Mouse (Mus musculus): ENCODE measurements at regions not wholly inside any gene's neighbourhood (a gene's known extent, or its start where the extent isn't known, plus 50 kb on each side); places are given as distances from the start of the nearest gene placed in this dataset.
"Not testable (repeated sequence)": the region's sequence is repeated elsewhere in the genome, so short reads cannot be mapped to it uniquely, and the experiment has no call there.

- Histone ChIP-seq H3K4me3 (ENCODE audit: insufficient read depth, low read depth, low read length) (no peak overlapping the region), H3K27ac (ENCODE audit: insufficient read depth, low read depth, low read length) (no peak overlapping the region), H3K4me1 (ENCODE audit: control insufficient read depth, insufficient read depth, low read length) (peaks cover 20% of the 10 kb centered on the region)
- no peak for TF ChIP-seq CTCF (IDR thresholded peaks at IDR 0.05; ENCODE audit: insufficient read depth, low read depth, low read length)
- TF ChIP-seq POLR2A (IDR thresholded peaks at IDR 0.05; ENCODE audit: insufficient read depth, low read depth, low read length), result no peak
- 95% methylated on average over 7 of the region's 7 CpGs for WGBS
Observed at GRCm38 (mm10) chr2:166450964-166451363, 262.7 kb downstream of the Prex1 start.

DNA sequence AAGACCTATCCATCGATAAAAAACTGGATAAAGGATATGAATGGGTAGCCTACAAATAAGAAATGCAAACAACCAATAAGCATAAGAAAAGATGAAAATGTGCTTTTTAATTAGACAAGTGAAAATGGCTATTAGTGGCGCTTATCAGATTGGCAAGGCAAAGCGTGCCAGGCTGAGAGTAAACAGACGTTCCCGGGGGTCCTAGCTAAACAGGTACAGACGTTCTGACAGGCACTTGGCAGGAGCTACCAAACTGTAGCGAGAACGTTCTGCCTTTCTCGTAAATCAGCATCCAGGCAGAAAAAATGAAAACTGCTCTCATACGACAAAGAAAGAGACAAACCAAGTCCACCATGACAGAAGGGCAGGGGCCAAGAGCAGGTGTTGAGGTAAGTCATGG lies 263.3 kb downstream of the Prex1 start:
- Histone ChIP-seq H3K27ac (ENCODE audit: insufficient read depth, low read depth, low read length) (no peak overlapping the region), H3K4me1 (ENCODE audit: control insufficient read depth, insufficient read depth, low read length) (peaks cover 20% of the 10 kb centered on the region), H3K4me3 (ENCODE audit: insufficient read depth, low read depth, low read length) (no peak overlapping the region)
- TF ChIP-seq POLR2A (IDR thresholded peaks at IDR 0.05; ENCODE audit: insufficient read depth, low read depth, low read length) (no peak), CTCF (IDR thresholded peaks at IDR 0.05; ENCODE audit: insufficient read depth, low read depth, low read length) (no peak)
- 61% methylated on average over 10 of the region's 10 CpGs for WGBS

GRCm38 (mm10) chr2:166448724-166449123 lies 264.9 kb downstream of the Prex1 start:
- Histone ChIP-seq H3K27ac (ENCODE audit: insufficient read depth, low read depth, low read length) (no peak overlapping the region), H3K4me3 (ENCODE audit: insufficient read depth, low read depth, low read length) (no peak overlapping the region), H3K4me1 (ENCODE audit: control insufficient read depth, insufficient read depth, low read length) (peaks cover 15% of the 10 kb centered on the region)
- TF ChIP-seq CTCF (IDR thresholded peaks at IDR 0.05; ENCODE audit: insufficient read depth, low read depth, low read length), result no peak
- TF ChIP-seq POLR2A (IDR thresholded peaks at IDR 0.05; ENCODE audit: insufficient read depth, low read depth, low read length), result no peak
- WGBS, result 80% methylated on average over 13 of the region's 13 CpGs

DNA sequence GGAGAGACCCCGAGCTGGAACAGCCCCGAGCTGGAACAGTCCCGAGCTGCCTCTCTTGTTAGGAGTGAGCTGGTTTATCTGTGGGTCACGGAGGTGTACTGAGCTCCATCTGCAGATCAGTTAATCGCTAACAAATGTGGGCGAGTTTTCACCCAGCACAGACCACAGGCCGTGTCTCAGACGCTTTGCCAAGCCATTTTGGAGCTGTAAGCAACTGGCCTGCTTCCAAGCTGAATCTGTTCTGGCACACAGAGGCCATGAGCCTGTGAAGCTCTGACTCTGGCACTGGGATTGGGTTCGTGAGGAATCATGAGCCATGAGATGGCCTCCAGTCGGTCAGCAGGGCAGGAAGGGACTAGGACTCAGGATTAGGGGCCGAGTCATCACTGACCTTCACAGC lies 265.5 kb downstream of the Prex1 start:
- 43% methylated on average over 11 of the region's 11 CpGs for WGBS
- H3K4me3 ChIP-seq (ENCODE audit: insufficient read depth, low read depth, low read length), result no peak overlapping the region
- TF ChIP-seq CTCF (IDR thresholded peaks at IDR 0.05; ENCODE audit: insufficient read depth, low read depth, low read length), result no peak
- TF ChIP-seq POLR2A (IDR thresholded peaks at IDR 0.05; ENCODE audit: insufficient read depth, low read depth, low read length), result no peak
- no peak overlapping the region for H3K27ac ChIP-seq (ENCODE audit: insufficient read depth, low read depth, low read length)
- peaks cover 15% of the 10 kb centered on the region for H3K4me1 ChIP-seq (ENCODE audit: control insufficient read depth, insufficient read depth, low read length)

- Histone ChIP-seq H3K4me3 (ENCODE audit: insufficient read depth, low read depth, low read length) (no peak overlapping the region), H3K27ac (ENCODE audit: insufficient read depth, low read depth, low read length) (no peak overlapping the region), H3K4me1 (ENCODE audit: control insufficient read depth, insufficient read depth, low read length) (peaks cover 15% of the 10 kb centered on the region)
- 90% methylated on average over 3 of the region's 3 CpGs for WGBS
- TF ChIP-seq CTCF (IDR thresholded peaks at IDR 0.05; ENCODE audit: insufficient read depth, low read depth, low read length) (no peak), POLR2A (IDR thresholded peaks at IDR 0.05; ENCODE audit: insufficient read depth, low read depth, low read length) (no peak)
Observed at GRCm38 (mm10) chr2:166446536-166446935, 267.1 kb downstream of the Prex1 start.

DNA sequence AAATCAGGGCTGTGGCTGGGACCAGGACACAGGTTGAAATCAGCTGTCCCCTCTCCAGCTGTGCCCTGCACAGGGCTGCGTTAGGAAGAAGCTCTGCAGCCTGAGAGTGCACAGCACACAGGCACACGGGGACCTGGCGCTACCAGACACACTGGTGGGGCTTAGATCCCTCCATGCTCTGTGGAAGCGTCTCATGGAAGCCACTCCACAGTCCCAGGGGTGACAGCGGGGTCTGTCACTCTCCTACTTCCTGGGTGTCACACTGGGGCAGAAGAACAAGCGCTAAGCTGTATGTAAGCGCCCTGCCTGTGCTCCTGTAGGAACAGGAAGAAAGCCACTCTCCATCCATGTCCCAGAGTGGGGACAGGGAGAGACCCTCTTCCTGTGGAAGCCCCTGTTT lies 267.8 kb downstream of the Prex1 start:
- WGBS, result 82% methylated on average over 7 of the region's 7 CpGs
- H3K4me1 ChIP-seq (ENCODE audit: control insufficient read depth, insufficient read depth, low read length), result peaks cover 13% of the 10 kb centered on the region
- not testable (repeated sequence) for H3K27ac ChIP-seq (ENCODE audit: insufficient read depth, low read depth, low read length); H3K4me3 ChIP-seq (ENCODE audit: insufficient read depth, low read depth, low read length)

DNA sequence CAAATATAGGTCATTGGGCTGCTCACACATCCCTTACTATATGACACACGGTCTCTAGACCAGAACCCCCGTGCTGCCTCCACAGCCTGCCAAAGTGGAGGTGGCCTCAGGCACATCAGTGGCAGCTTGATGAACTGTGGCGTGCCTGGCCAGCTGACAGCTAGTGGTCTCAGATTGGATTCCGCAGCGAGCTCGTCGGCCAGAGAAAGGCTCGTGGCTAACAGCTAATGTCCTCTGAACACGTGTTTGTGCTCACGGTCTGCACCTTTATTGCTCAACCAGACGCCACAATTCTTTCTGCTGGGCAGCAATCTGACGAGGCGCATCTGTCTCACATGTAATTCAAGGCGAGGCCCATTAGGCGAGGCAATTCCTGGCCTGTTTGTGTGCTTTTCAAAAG lies 270.6 kb downstream of the Prex1 start:
- no peak for TF ChIP-seq CTCF (IDR thresholded peaks at IDR 0.05; ENCODE audit: insufficient read depth, low read depth, low read length)
- no peak for TF ChIP-seq POLR2A (IDR thresholded peaks at IDR 0.05; ENCODE audit: insufficient read depth, low read depth, low read length)
- 71% methylated on average over 15 of the region's 15 CpGs for WGBS
- H3K27ac ChIP-seq (ENCODE audit: insufficient read depth, low read depth, low read length), result no peak overlapping the region

GRCm38 (mm10) chr2:166439847-166440775 lies 273.5 kb downstream of the Prex1 start:
- no peak overlapping the region for H3K27ac ChIP-seq (ENCODE audit: insufficient read depth, low read depth, low read length)
- WGBS, result 76% methylated on average over 13 of the region's 13 CpGs
- no peaks in the 10 kb centered on the region for H3K4me1 ChIP-seq (ENCODE audit: control insufficient read depth, insufficient read depth, low read length)
- TF ChIP-seq CTCF (IDR thresholded peaks at IDR 0.05; ENCODE audit: insufficient read depth, low read depth, low read length), result no peak
- no peak for TF ChIP-seq POLR2A (IDR thresholded peaks at IDR 0.05; ENCODE audit: insufficient read depth, low read depth, low read length)
- H3K4me3 ChIP-seq (ENCODE audit: insufficient read depth, low read depth, low read length), result no peak overlapping the region

More for the DNA sequence above, 270.6 kb downstream of the Prex1 start:
- Histone ChIP-seq H3K4me1 (ENCODE audit: control insufficient read depth, insufficient read depth, low read length) (peaks cover 2% of the 10 kb centered on the region), H3K4me3 (ENCODE audit: insufficient read depth, low read depth, low read length) (no peak overlapping the region)

- TF ChIP-seq POLR2A (IDR thresholded peaks at IDR 0.05; ENCODE audit: insufficient read depth, low read depth, low read length) (no peak), CTCF (IDR thresholded peaks at IDR 0.05; ENCODE audit: insufficient read depth, low read depth, low read length) (no peak)
- 86% methylated on average over 9 of the region's 9 CpGs for WGBS
- no peak overlapping the region for H3K27ac ChIP-seq (ENCODE audit: insufficient read depth, low read depth, low read length)
- H3K4me1 ChIP-seq (ENCODE audit: control insufficient read depth, insufficient read depth, low read length), result peaks cover 10% of the 10 kb centered on the region
- H3K4me3 ChIP-seq (ENCODE audit: insufficient read depth, low read depth, low read length), result no peak overlapping the region
Observed at GRCm38 (mm10) chr2:166438207-166438606, 275.4 kb downstream of the Prex1 start.
